Mouse (Mus musculus): ENCODE data around the gene Foxa3. TPM values are rescaled to one million over a fixed set of nuclear protein-coding genes. Genes with fewer than 3 reads are reported as not detected.

Foxa3 gene
- polyA plus RNA-seq, 1 experiment from 2014 or later: 0.14 TPM

DNA sequence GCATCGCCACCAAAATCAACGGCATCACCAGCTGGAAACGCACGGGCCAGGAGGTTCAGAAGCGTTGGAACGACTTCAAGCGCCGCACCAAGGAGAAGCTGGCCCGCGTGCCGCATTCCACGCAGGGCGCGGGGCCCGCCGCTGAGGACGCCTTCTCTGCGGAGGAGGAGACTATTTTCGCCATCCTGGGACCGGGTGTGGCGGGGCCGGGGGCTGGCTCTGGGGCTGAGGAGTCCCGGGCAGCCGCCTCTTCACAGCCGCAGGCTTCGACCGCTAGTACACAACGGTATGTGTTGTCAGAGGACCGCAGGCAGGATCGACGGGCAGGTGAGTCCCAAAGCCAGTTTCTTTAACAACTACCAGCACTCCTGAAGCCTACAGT, 31.1 kb downstream of the Foxa3 start:
- Histone ChIP-seq H3K4me2 (peak overlapping the region; percentile 88), H3K36me3 (no peaks in the 10 kb centered on the region), H3K9ac (peak overlapping the region; percentile 59), H3K4me3 (peak overlapping the region; percentile 56), H3K4me1 (replicated peaks) (peaks cover 24% of the 10 kb centered on the region), H3K27ac (no peak overlapping the region), H3K9me3 (replicated peaks) (no peaks in the 10 kb centered on the region), H3K27me3 (peaks cover 40% of the 10 kb centered on the region)
- WGBS: 3% methylated on average over 31 of the region's 31 CpGs
- ATAC-seq (replicated peaks; ENCODE audit: insufficient number of reproducible peaks, insufficient read depth, low FRiP score, low read depth): no peak

- no peaks in the 10 kb centered on the region for H3K9me3 ChIP-seq (replicated peaks)
- peaks cover 24% of the 10 kb centered on the region for H3K4me1 ChIP-seq (replicated peaks)
- H3K9ac ChIP-seq: peak overlapping the region; percentile 59
- WGBS: under 1% methylated on average over 59 of the region's 59 CpGs
- H3K27ac ChIP-seq: no peak overlapping the region
- peak overlapping the region; percentile 88 for H3K4me2 ChIP-seq
- no peaks in the 10 kb centered on the region for H3K36me3 ChIP-seq
- ATAC-seq (replicated peaks; ENCODE audit: insufficient number of reproducible peaks, insufficient read depth, low FRiP score, low read depth): no peak
- H3K4me3 ChIP-seq: peak overlapping the region; percentile 56
- H3K27me3 ChIP-seq: peaks cover 40% of the 10 kb centered on the region
Observed at GRCm38 (mm10) chr7:18991660-18992293, 31.6 kb downstream of the Foxa3 start.

GRCm38 (mm10) chr7:18990601-18991295, 32.6 kb downstream of the Foxa3 start, which contains the start of gene Mypop:
Gene Mypop, plus strand, starts transcription at chr7:18991245.
- Histone ChIP-seq H3K9ac (peak within 1 kb of the TSS; percentile 59), H3K9me3 (replicated peaks) (no peaks in the 10 kb centered on the region), H3K4me1 (replicated peaks) (peaks cover 24% of the 10 kb centered on the region), H3K4me2 (peak within 1 kb of the TSS; percentile 88), H3K36me3 (no peaks in the 10 kb centered on the region), H3K27me3 (peaks cover 40% of the 10 kb centered on the region), H3K27ac (peak within 1 kb of the TSS; percentile 73), H3K4me3 (peak within 1 kb of the TSS; percentile 56)
- WGBS: 0% methylated on average over 37 of the region's 37 CpGs
- peak; percentile 94 for ATAC-seq (replicated peaks; ENCODE audit: insufficient number of reproducible peaks, insufficient read depth, low FRiP score, low read depth)

DNA sequence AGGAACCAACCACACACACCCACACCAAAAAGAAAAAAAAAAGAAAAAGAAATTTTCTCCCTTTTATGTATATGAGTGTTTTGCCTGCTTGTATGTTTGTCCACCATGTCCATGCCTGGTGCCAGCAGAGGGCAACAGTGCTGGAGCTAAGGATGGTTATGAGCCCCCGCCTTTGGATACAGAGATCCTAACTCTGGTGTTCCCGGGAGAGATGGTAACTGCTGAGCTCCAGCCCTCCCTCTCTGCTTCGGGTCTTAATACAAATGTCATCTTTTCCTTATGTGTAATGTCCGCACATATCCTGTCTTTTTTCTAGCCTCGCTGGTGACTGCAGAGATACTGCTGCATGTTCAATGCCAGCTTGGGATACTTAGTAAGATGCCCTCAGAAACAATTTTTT, 33.3 kb downstream of the Foxa3 start:
- ATAC-seq (replicated peaks; ENCODE audit: insufficient number of reproducible peaks, insufficient read depth, low FRiP score, low read depth): no peak
- Histone ChIP-seq H3K36me3 (no peaks in the 10 kb centered on the region), H3K4me3 (peak overlapping the region; percentile 56), H3K9me3 (replicated peaks) (no peaks in the 10 kb centered on the region), H3K9ac (no peak overlapping the region), H3K27ac (peak overlapping the region; percentile 73), H3K27me3 (peaks cover 40% of the 10 kb centered on the region), H3K4me2 (peak overlapping the region; percentile 88), H3K4me1 (replicated peaks) (peaks cover 24% of the 10 kb centered on the region)
- WGBS: 16% methylated on average over 5 of the region's 5 CpGs

DNA sequence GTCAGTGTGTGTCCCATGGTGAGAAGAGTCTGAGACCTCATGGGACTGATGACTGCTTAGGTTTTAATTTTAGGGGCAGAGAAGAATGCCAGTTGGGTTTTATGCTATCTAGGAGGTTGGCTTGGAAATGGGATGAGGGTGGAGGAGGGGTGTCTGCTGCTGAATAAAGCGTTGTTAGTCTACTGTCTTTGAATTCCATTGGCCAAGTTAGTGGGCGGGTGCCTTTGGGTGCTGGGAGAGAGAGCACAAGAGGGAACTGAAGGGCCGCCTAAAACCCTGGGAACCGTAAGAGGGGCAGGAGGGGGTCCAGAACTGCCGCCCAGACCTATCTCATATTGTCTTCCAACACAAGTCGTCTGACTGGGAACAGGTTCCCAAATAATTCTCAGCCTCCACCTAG, 34.6 kb downstream of the Foxa3 start:
- 64% methylated on average over 6 of the region's 6 CpGs for WGBS
- no peak overlapping the region for H3K4me3 ChIP-seq
- H3K9ac ChIP-seq: no peak overlapping the region
- H3K27ac ChIP-seq: no peak overlapping the region
- no peak overlapping the region for H3K4me2 ChIP-seq
- no peaks in the 10 kb centered on the region for H3K9me3 ChIP-seq (replicated peaks)
- H3K4me1 ChIP-seq (replicated peaks): peaks cover 24% of the 10 kb centered on the region
- no peak for ATAC-seq (replicated peaks; ENCODE audit: insufficient number of reproducible peaks, insufficient read depth, low FRiP score, low read depth)
- no peaks in the 10 kb centered on the region for H3K36me3 ChIP-seq
- peaks cover 38% of the 10 kb centered on the region for H3K27me3 ChIP-seq

- Histone ChIP-seq H3K27ac (no peak overlapping the region), H3K4me1 (replicated peaks) (peaks cover 24% of the 10 kb centered on the region), H3K27me3 (peaks cover 29% of the 10 kb centered on the region), H3K9ac (no peak overlapping the region), H3K36me3 (no peaks in the 10 kb centered on the region), H3K4me2 (no peak overlapping the region), H3K9me3 (replicated peaks) (no peaks in the 10 kb centered on the region), H3K4me3 (no peak overlapping the region)
- no peak for ATAC-seq (replicated peaks; ENCODE audit: insufficient number of reproducible peaks, insufficient read depth, low FRiP score, low read depth)
- WGBS: 68% methylated on average over 13 of the region's 13 CpGs
Observed at GRCm38 (mm10) chr7:18987747-18988146, 35.6 kb downstream of the Foxa3 start.

DNA sequence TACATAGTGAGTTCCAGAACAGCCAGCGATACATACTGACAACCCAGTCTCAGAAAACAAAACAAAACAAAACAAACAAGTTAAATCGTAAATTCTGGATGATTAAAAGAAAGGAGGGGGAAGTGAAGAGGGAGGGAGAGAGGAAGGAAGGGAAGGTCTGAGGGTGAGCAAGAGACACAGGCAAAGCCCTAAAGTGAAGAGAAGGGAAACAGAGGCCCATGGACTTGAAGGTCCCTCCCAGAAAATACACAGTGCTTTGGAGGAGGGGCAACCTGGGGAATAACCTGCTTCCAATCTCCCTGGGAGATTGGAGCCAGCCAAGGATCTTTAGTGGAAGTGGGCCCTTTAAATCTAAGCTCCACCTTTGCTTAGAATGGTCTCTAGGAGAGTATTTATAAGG, 36.2 kb downstream of the Foxa3 start, which contains the start of gene Nanos2:
Gene Nanos2 (plus strand): TSS at position 301 of the 400 bp plus-strand sequence.
- no peak within 1 kb of the TSS for H3K27ac ChIP-seq
- H3K36me3 ChIP-seq: no peaks in the 10 kb centered on the region
- H3K9ac ChIP-seq: no peak within 1 kb of the TSS
- peaks cover 18% of the 10 kb centered on the region for H3K4me1 ChIP-seq (replicated peaks)
- no peaks in the 10 kb centered on the region for H3K9me3 ChIP-seq (replicated peaks)
- no peak for ATAC-seq (replicated peaks; ENCODE audit: insufficient number of reproducible peaks, insufficient read depth, low FRiP score, low read depth)
- 42% methylated on average over 2 of the region's 2 CpGs for WGBS
- H3K4me3 ChIP-seq: no peak within 1 kb of the TSS
- H3K4me2 ChIP-seq: no peak within 1 kb of the TSS
- H3K27me3 ChIP-seq: peaks cover 23% of the 10 kb centered on the region

- Histone ChIP-seq H3K27me3 (peaks cover 17% of the 10 kb centered on the region), H3K36me3 (no peaks in the 10 kb centered on the region), H3K4me1 (replicated peaks) (peaks cover 12% of the 10 kb centered on the region), H3K4me3 (no peak overlapping the region), H3K4me2 (no peak overlapping the region), H3K9me3 (replicated peaks) (no peaks in the 10 kb centered on the region), H3K9ac (no peak overlapping the region), H3K27ac (no peak overlapping the region)
- WGBS: 64% methylated on average over 2 of the region's 2 CpGs
- ATAC-seq (replicated peaks; ENCODE audit: insufficient number of reproducible peaks, insufficient read depth, low FRiP score, low read depth): no peak
Observed at GRCm38 (mm10) chr7:18986503-18986902, 36.8 kb downstream of the Foxa3 start.

GRCm38 (mm10) chr7:18978381-18978780, 45.0 kb downstream of the Foxa3 start:
- H3K9me3 ChIP-seq (replicated peaks): no peaks in the 10 kb centered on the region
- no peak for ATAC-seq (replicated peaks; ENCODE audit: insufficient number of reproducible peaks, insufficient read depth, low FRiP score, low read depth)
- no peak overlapping the region for H3K4me2 ChIP-seq
- H3K27me3 ChIP-seq: 0 out of 2 replicates have a peak, but pooled peaks cover 4% of the 10 kb centered on the region
- WGBS: 83% methylated on average over 9 of the region's 9 CpGs
- no peak overlapping the region for H3K9ac ChIP-seq
- no peaks in the 10 kb centered on the region for H3K4me1 ChIP-seq (replicated peaks)
- no peaks in the 10 kb centered on the region for H3K36me3 ChIP-seq
- H3K4me3 ChIP-seq: no peak overlapping the region
- no peak overlapping the region for H3K27ac ChIP-seq

DNA sequence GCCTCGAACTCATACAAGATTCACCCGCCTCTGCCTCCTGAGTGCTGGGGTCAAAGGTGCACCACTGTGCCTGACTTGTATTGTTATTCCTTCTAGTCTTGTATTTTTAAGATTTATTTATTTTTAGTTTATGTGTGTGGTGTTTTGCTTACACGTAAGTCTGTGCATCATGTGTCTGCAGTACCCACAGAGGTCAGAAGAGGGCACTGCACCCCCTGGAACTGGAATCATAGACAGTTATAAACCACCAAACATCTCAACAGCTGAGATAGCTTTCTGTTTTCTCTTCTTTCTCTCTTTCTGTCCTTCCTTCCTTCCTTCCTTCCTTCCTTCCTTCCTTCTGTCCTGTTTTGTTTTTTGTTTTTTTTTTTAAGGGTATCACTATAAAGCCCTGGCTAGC, 52.4 kb downstream of the Foxa3 start:
- H3K27ac ChIP-seq: no peak overlapping the region
- no peak for ATAC-seq (replicated peaks; ENCODE audit: insufficient number of reproducible peaks, insufficient read depth, low FRiP score, low read depth)
- H3K9me3 ChIP-seq (replicated peaks): no peaks in the 10 kb centered on the region
- H3K36me3 ChIP-seq: no peaks in the 10 kb centered on the region
- H3K4me1 ChIP-seq (replicated peaks): no peaks in the 10 kb centered on the region
- peaks cover 14% of the 10 kb centered on the region for H3K27me3 ChIP-seq
- 77% methylated on average over 3 of the region's 3 CpGs for WGBS
- H3K4me3 ChIP-seq: no peak overlapping the region
- H3K4me2 ChIP-seq: no peak overlapping the region
- no peak overlapping the region for H3K9ac ChIP-seq

- ATAC-seq (replicated peaks; ENCODE audit: insufficient number of reproducible peaks, insufficient read depth, low FRiP score, low read depth): 0 out of 2 replicates have a peak, but pooled peaks have one; percentile 28
- no peaks in the 10 kb centered on the region for H3K36me3 ChIP-seq
Observed at GRCm38 (mm10) chr7:18967603-18968002, 55.7 kb downstream of the Foxa3 start.

More at GRCm38 (mm10) chr7:18967603-18968002, 55.7 kb downstream of the Foxa3 start:
- Histone ChIP-seq H3K4me1 (replicated peaks) (peaks cover 12% of the 10 kb centered on the region), H3K9me3 (replicated peaks) (no peaks in the 10 kb centered on the region), H3K4me2 (no peak overlapping the region), H3K27ac (no peak overlapping the region), H3K27me3 (peaks cover 42% of the 10 kb centered on the region), H3K9ac (no peak overlapping the region), H3K4me3 (no peak overlapping the region)
- 11% methylated on average over 8 of the region's 8 CpGs for WGBS

Measured in heart, embryonic 15.5 days (tissue).